Mouse (Mus musculus) heart, embryonic 12.5 days (tissue): ENCODE data around the gene Galt. TPM values are rescaled to one million over a fixed set of nuclear protein-coding genes. Genes with fewer than 3 reads are reported as not detected.
"Not testable (repeated sequence)": the region's sequence is repeated elsewhere in the genome, so short reads cannot be mapped to it uniquely, and the experiment has no call there.

ENCODE experiments used
- ATAC-seq: fragments of 200-750 bp; cut with Nextera tagmentation; 2 replicates; pipeline ENCODE4 v1.8.0; 2017; ENCODE audit warnings: moderate TSS enrichment, moderate library complexity; ENCODE audit not compliant: insufficient number of reproducible peaks, low FRiP score
- H3K27ac ChIP-seq: fragments of 300-500 bp; sonication (generic); 2 replicates; pipeline ENCODE4 v1.5.1; 2016; ENCODE audit warnings: mild to moderate bottlenecking, moderate library complexity; ENCODE audit not compliant: poor library complexity, severe bottlenecking
- H3K27me3 ChIP-seq: fragments of 300-500 bp; sonication (generic); replicated peaks from 2 replicates; pipeline ENCODE4 v1.6.1; 2016; ENCODE audit warnings: mild to moderate bottlenecking, moderate library complexity
- H3K36me3 ChIP-seq: fragments of 300-500 bp; sonication (generic); 2 replicates; pipeline ENCODE4 v1.6.1; 2016; ENCODE audit warnings: mild to moderate bottlenecking, moderate library complexity
- H3K4me1 ChIP-seq: fragments of 300-500 bp; sonication (generic); replicated peaks from 2 replicates; pipeline ENCODE4 v1.6.1; 2016; ENCODE audit warnings: mild to moderate bottlenecking
- H3K4me2 ChIP-seq: fragments of 300-500 bp; sonication (generic); 2 replicates; pipeline ENCODE4 v1.6.1; 2016; ENCODE audit warnings: mild to moderate bottlenecking, moderate library complexity
- H3K4me3 ChIP-seq: fragments of 300-500 bp; sonication (generic); 2 replicates; pipeline ENCODE4 v1.5.1; 2016; ENCODE audit warnings: mild to moderate bottlenecking
- H3K9ac ChIP-seq: fragments of 300-500 bp; sonication (generic); 2 replicates; pipeline ENCODE4 v1.6.1; 2016; ENCODE audit warnings: mild to moderate bottlenecking, moderate library complexity
- H3K9me3 ChIP-seq: fragments of 300-500 bp; sonication (generic); replicated peaks from 2 replicates; pipeline ENCODE4 v1.6.1; 2016; ENCODE audit warnings: mild to moderate bottlenecking, moderate library complexity
- WGBS: fragments of 180-500 bp; shearing (Covaris S2); methylation state at CpG from one replicate; pipeline ENCODE4 v1.1.7; 2016; 5-methylcytosine and 5-hydroxymethylcytosine counted together
- polyA plus RNA-seq: library from polyadenylated mRNA; unstranded; fragments of >200 nt; fragmentation: Nextera tagmentation; extraction: Ambion mirVana; gene quantifications from 2 replicates; pipeline ENCODE4 v1.2.1, GENCODE M21; 2016

Gene Galt
- polyA plus RNA-seq, 1 experiment from 2014 or later: 54.6 TPM

DNA sequence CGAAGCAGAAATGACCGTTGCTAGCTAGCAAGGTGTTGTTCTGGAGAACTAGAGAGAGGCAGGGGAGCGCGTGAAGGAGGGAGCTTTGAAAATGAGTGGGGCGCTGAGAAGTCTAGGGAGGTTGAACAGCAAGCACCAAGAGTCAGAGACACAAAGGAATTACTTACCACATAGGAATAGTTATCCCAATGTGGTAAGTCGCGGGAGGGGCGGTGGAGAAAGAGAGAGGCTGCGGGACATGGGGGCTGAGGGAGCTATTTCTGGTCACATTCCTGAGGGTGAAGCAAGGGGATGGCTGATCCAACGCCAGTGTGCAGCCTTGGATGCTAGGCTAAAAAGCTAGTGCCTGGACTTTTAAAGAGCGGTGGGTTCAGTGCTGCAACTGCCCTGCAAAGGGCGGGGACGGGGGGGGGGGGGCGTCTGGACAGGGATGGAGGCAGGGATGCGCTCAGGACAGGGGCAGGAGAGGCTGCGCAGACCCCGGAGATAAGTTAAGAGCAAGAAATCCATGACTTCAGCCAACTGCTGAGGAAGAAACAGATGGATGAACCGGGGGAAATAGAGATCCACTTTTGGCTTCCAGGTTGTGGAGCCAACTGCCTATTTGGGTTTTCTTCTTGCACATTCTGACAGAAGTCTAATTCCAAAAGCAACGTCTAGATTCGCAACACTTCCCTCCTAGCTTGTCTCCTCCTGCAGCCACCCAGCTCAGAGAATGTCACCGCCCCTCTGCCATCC, 26.9 kb downstream of the Galt start:
- H3K9me3 ChIP-seq, ATAC-seq, H3K4me1 ChIP-seq, H3K27ac ChIP-seq, H3K36me3 ChIP-seq, H3K27me3 ChIP-seq: not testable (repeated sequence)
- Histone ChIP-seq H3K4me2 (peak overlapping the region; percentile 62), H3K4me3 (peak overlapping the region; percentile 6; the same call in 1 of the 2 replicates), H3K9ac (peak overlapping the region; percentile 65)
- WGBS: 17% methylated on average over 17 of the region's 21 CpGs

GRCm38 (mm10) chr4:41782711-41783110, 27.7 kb downstream of the Galt start:
- H3K4me1 ChIP-seq, ATAC-seq, H3K27ac ChIP-seq, H3K27me3 ChIP-seq, H3K36me3 ChIP-seq, H3K9ac ChIP-seq, H3K9me3 ChIP-seq, H3K4me3 ChIP-seq, H3K4me2 ChIP-seq: not testable (repeated sequence)
- WGBS: 36% methylated on average over 4 of the region's 4 CpGs

- not testable (repeated sequence) for ATAC-seq, H3K4me2 ChIP-seq, H3K4me1 ChIP-seq, H3K27ac ChIP-seq, H3K9me3 ChIP-seq, H3K4me3 ChIP-seq, H3K9ac ChIP-seq, H3K36me3 ChIP-seq, H3K27me3 ChIP-seq
- 53% methylated on average over 3 of the region's 3 CpGs for WGBS
Observed at GRCm38 (mm10) chr4:41783197-41783596, 28.2 kb downstream of the Galt start.

Other genes with a start within 250 kb of the Galt start
- gene 1110017D15Rik, start 237.9 kb upstream of the Galt start, polyA plus RNA-seq: not detected in 2 replicates
- gene Fam219a, start 185.7 kb upstream of the Galt start, polyA plus RNA-seq: 2.2 and 2.6 TPM in 2 replicates
- 1.4 and 2.1 TPM in 2 replicates for gene Dnaic1, start 185.5 kb upstream of the Galt start, polyA plus RNA-seq
- 4.4 and 4.9 TPM in 2 replicates for gene Enho, start 114.9 kb upstream of the Galt start, polyA plus RNA-seq
- gene Cntfr, start 58.1 kb upstream of the Galt start, polyA plus RNA-seq: 3.7 TPM in 2 replicates
- 148 and 159 TPM in 2 replicates for gene Il11ra1, start 55.2 kb upstream of the Galt start, polyA plus RNA-seq
- 39.7 and 40.9 TPM in 2 replicates for gene Rpp25l, start 41.7 kb upstream of the Galt start, polyA plus RNA-seq
- 113 and 118 TPM in 2 replicates for gene Dctn3, start 32.1 kb upstream of the Galt start, polyA plus RNA-seq
- not detected in 2 replicates for gene Arid3c, start 24.1 kb upstream of the Galt start, polyA plus RNA-seq
- 61.2 and 62.1 TPM in 2 replicates for gene Sigmar1, start 929 bp downstream of the Galt start, polyA plus RNA-seq
- gene Ccl27a, start 19.0 kb downstream of the Galt start, polyA plus RNA-seq: 45.8 and 47.5 TPM in 2 replicates
- not detected in 2 replicates for gene Gm21541, start 148.4 kb downstream of the Galt start, polyA plus RNA-seq
- gene Gm20878, start 186.3 kb downstream of the Galt start, polyA plus RNA-seq: 1.8 and 2.2 TPM in 2 replicates
- 0.15 and 0.18 TPM in 2 replicates for gene Fam205a4, start 210.8 kb downstream of the Galt start, polyA plus RNA-seq